Mouse (Mus musculus): ENCODE measurements around the gene Trir.

- TF ChIP-seq GATA1 (IDR thresholded peaks at IDR 0.05; ENCODE audit: borderline replicate concordance, low read length), result no peak
- no peak for TF ChIP-seq FLI1 (IDR thresholded peaks at IDR 0.05; ENCODE audit: low read length)
Observed at GRCm38 (mm10) chr8:84980622-84981358, 45.8 kb upstream of the Trir start.

Measured in megakaryocyte, embryonic 14.5 days (primary cell).